Mouse (Mus musculus): ENCODE measurements around the gene Zfp934.
"Not testable (repeated sequence)": the region's sequence is repeated elsewhere in the genome, so short reads cannot be mapped to it uniquely, and the experiment has no call there.

DNA sequence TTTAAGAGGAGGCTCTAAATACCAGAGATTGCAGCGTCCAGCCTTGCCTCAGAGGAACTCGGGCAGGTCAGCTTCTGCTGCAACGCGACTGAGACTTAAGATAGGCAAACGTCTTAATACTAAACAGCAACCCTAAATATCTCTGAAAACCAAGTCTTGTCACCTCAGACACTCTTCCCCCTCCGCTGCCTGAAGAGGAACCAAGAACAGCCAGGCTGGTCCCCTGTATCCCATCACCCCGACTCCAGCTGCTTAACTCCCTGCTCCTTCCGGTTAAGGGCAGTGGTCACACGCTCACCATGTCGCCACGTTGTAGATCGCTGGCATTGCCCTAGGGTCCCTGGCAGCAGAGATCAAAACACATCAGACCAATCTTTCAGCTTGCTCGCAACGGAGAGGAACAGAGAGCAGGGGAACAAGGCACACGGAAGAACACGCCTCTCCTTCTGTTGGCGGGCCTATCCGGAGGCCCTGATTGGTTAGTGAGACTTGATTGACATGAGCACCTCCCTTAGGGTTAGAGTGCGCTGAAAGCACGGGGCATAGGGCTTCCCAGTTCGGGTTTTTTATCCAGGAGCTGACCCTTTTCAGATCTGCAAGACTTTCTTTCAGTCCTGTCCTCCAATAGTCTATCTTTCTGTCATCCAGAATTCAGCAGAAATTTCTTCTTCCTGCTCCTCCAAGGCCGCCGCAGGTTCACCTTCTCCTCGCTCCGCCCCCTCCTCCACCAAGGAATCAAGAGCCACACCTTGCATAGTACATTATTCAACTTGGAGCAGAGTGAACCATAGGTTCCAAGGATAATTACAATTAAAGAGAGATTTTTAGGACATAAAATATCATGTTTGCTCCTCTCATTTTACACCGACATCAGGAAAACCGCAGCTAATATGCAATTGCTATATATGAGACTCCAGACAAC lies 12.5 kb downstream of the Zfp934 start, which contains the start of gene Zfp935:
- TF ChIP-seq CTCF (IDR thresholded peaks at IDR 0.05; ENCODE audit: borderline replicate concordance, extremely low read depth, insufficient read depth, insufficient read length); POLR2A (IDR thresholded peaks at IDR 0.05; ENCODE audit: borderline replicate concordance, extremely low read depth, insufficient read depth, insufficient read length, poor library complexity, severe bottlenecking): not testable (repeated sequence)
